Mouse (Mus musculus): ENCODE results near the gene Slc36a3. TPM values are rescaled to one million over a fixed set of nuclear protein-coding genes. Genes with fewer than 3 reads are reported as not detected.
A peak's percentile ranks its signal among the peaks of the same experiment; 100 is the strongest.
"Not testable (repeated sequence)": the region's sequence is repeated elsewhere in the genome, so short reads cannot be mapped to it uniquely, and the experiment has no call there.

Gene Slc36a3
- polyA plus RNA-seq, 1 experiment, result not detected

DNA sequence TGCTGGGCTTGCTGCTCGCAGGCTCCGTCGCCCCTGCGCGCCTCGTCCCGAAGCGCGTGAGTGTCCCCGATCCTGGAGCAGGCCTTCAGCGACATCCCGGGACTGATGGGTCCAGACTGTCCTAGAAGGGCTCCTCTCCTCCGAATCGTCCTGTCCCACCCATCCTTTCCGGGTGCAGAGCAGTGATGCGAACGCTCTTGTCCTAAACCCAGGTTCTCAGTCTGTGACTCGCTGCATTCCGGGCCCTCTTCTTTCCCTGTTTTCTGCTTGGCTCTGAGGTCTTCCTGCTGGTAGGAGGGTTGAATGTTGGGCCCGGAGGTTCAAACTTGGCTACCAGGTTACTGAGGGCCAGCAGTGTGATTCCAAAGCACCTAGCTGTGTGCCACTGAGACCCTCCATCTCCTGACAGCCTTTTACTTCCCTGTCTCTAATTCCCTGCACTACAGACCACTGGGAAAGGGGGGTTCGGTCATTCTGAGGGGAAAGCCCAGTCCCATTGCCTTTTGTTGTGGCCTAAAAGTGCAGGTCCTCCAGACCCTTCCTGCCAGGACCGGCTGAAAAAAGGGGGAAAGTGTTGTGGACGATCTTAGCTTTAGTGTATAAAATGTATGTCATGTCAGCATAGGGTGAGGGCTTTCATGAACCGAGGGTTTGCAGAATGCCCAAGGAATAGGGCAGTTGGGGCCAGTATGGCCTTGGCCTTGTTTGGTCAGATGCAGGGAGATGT, 53.2 kb downstream of the Slc36a3 start:
- Histone ChIP-seq H3K27me3 (ENCODE audit: control insufficient read depth, insufficient read depth, insufficient read length) (no peaks in the 10 kb centered on the region), H3ac (ENCODE audit: control insufficient read depth, insufficient read length) (no peak overlapping the region), H3K79me2 (ENCODE audit: control insufficient read depth, insufficient read depth) (no peaks in the 10 kb centered on the region), H3K4me2 (ENCODE audit: low read depth) (peak overlapping the region; percentile 72), H3K36me3 (ENCODE audit: control insufficient read depth, insufficient read depth) (no peaks in the 10 kb centered on the region), H3K4me3 (peak overlapping the region; percentile 22)
- no peak for TF ChIP-seq E2F4 (IDR thresholded peaks at IDR 0.05; ENCODE audit: insufficient read depth)
- TF ChIP-seq SRF (IDR thresholded peaks at IDR 0.05; ENCODE audit: control insufficient read depth, insufficient read length, low read depth), result no peak
- no peak for TF ChIP-seq MYOD1 (IDR thresholded peaks at IDR 0.05; ENCODE audit: control insufficient read depth in 1 of 3, insufficient read length in 2 of 3, low read depth in 2 of 3)
- no peak for TF ChIP-seq TCF3 (IDR thresholded peaks at IDR 0.05; ENCODE audit: insufficient read length, low read depth)
- TF ChIP-seq CEBPB (IDR thresholded peaks at IDR 0.05; ENCODE audit: insufficient read depth, poor library complexity, severe bottlenecking), result no peak
- TF ChIP-seq USF1 (IDR thresholded peaks at IDR 0.05; ENCODE audit: low read depth), result no peak
- no peak for TF ChIP-seq POLR2AphosphoS2 (IDR thresholded peaks at IDR 0.05; ENCODE audit: insufficient read length, low read depth)
- no peak for TF ChIP-seq MYOG (IDR thresholded peaks at IDR 0.05; ENCODE audit: control insufficient read depth in 1 of 3, insufficient read depth in 1 of 3, insufficient read length in 2 of 3, low read depth in 2 of 3)
- no peak for TF ChIP-seq POLR2A (IDR thresholded peaks at IDR 0.05; ENCODE audit: insufficient read length, low read depth)
- no peak for TF ChIP-seq REST (IDR thresholded peaks at IDR 0.05; ENCODE audit: insufficient read depth, insufficient read length)
- no peak for TF ChIP-seq MAX (IDR thresholded peaks at IDR 0.05; ENCODE audit: low read depth)
- TF ChIP-seq TCF12 (IDR thresholded peaks at IDR 0.05; ENCODE audit: insufficient read depth, poor library complexity, severe bottlenecking), result no peak

DNA sequence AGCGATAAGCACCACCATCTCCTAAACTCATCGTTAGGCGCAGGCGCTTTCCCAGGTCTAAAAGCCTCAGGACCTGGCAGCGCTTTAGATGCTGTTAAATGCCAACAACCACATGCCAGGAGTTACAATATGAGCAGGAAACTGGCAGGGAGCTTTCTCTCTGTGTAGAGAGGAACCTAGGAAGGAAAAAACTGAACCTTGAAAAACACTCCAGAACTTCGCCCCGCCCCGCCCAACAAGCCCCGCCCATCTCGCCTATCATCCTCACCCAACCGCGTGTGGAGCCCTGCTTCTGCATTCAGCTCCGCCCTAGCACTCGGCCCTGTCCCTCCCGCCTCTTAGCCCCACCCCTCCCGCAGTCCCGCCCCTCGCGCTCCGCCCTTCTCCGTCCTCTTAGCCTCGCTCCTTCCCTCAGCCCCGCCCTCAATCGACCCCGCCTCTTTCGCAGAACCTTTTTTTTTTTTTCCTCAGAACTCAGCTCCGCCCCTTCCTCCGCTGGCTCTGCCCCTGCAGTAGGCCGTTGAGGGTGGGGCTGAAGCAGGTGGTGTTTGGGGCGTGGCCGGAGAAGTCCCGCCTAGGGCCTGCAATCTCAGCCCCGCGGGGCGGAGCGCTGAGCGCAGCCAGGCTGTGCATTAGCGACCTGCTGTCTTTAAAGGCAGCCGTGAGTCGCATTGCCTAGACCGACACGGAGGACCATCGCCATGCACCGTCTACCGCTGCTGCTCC, 53.9 kb downstream of the Slc36a3 start, which contains the start of gene Gm2a:
Gene Gm2a (plus strand): TSS at position 653 of the 726 bp plus-strand sequence.
- H3K36me3 ChIP-seq (ENCODE audit: control insufficient read depth, insufficient read depth), result no peaks in the 10 kb centered on the region
- peak within 1 kb of the TSS; percentile 22 for H3K4me3 ChIP-seq
- peak within 1 kb of the TSS; percentile 89 for H3K4me2 ChIP-seq (ENCODE audit: low read depth)
- no peaks in the 10 kb centered on the region for H3K27me3 ChIP-seq (ENCODE audit: control insufficient read depth, insufficient read depth, insufficient read length)
- no peak within 1 kb of the TSS for H3ac ChIP-seq (ENCODE audit: control insufficient read depth, insufficient read length)
- TF ChIP-seq MYOG (IDR thresholded peaks at IDR 0.05; ENCODE audit: control insufficient read depth in 1 of 3, insufficient read depth in 1 of 3, insufficient read length in 2 of 3, low read depth in 2 of 3) (peak in 1 of 3 experiments; percentile 77), POLR2AphosphoS2 (IDR thresholded peaks at IDR 0.05; ENCODE audit: insufficient read length, low read depth) (peak; percentile 90), MYOD1 (IDR thresholded peaks at IDR 0.05; ENCODE audit: control insufficient read depth in 1 of 3, insufficient read length in 2 of 3, low read depth in 2 of 3) (peak in 2 of 3 experiments; percentile 65 to 70), POLR2A (IDR thresholded peaks at IDR 0.05; ENCODE audit: insufficient read length, low read depth) (peak; percentile 98), USF1 (IDR thresholded peaks at IDR 0.05; ENCODE audit: low read depth) (no peak), SRF (IDR thresholded peaks at IDR 0.05; ENCODE audit: control insufficient read depth, insufficient read length, low read depth) (peak; percentile 28)
- no peaks in the 10 kb centered on the region for H3K79me2 ChIP-seq (ENCODE audit: control insufficient read depth, insufficient read depth)

DNA sequence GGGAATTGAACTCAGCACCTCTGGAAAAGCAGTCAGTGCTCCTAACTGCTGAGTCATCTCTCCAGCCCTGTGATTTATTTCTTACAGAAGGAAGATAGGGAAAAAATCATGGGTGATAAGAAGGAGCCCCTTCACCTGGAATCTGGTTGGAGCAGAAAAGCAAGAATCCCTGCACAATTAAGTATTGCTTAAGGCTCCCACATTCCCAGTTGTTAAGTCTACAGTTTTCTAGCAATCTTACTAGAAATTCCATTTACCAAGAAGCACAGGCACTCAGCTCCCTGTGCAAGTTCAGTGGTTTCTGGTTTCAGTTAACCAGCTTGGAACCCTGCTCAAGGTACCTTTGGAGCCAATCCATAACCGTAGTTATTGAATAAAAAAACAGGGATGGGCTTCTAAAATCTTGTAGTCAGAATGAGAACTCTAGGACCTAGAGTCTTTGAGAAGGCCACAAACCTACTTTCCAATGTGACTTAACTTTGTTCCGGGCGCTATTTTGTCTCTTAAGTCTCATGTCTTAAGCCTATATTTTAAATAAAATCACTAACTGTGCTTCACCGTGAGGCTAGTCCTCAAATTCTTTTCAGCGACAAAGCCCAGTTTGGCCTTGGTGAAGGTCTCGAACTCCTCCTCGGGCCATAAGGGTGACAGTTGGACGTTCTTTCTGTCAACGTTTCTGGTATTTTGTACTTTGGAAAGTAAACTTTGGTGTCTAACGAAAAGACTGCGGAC, 54.6 kb downstream of the Slc36a3 start:
- no peaks in the 10 kb centered on the region for H3K79me2 ChIP-seq (ENCODE audit: control insufficient read depth, insufficient read depth)
- no peak overlapping the region for H3ac ChIP-seq (ENCODE audit: control insufficient read depth, insufficient read length)
- H3K36me3 ChIP-seq (ENCODE audit: control insufficient read depth, insufficient read depth), result no peaks in the 10 kb centered on the region
- H3K4me3 ChIP-seq, result peak overlapping the region; percentile 22
- H3K4me2 ChIP-seq (ENCODE audit: low read depth), result peak overlapping the region; percentile 89
- TF ChIP-seq USF1 (IDR thresholded peaks at IDR 0.05; ENCODE audit: low read depth), result no peak
- TF ChIP-seq MAX (IDR thresholded peaks at IDR 0.05; ENCODE audit: low read depth), result no peak
- no peak for TF ChIP-seq CEBPB (IDR thresholded peaks at IDR 0.05; ENCODE audit: insufficient read depth, poor library complexity, severe bottlenecking)
- no peak for TF ChIP-seq TCF12 (IDR thresholded peaks at IDR 0.05; ENCODE audit: insufficient read depth, poor library complexity, severe bottlenecking)
- TF ChIP-seq TCF3 (IDR thresholded peaks at IDR 0.05; ENCODE audit: insufficient read length, low read depth), result no peak
- no peaks in the 10 kb centered on the region for H3K27me3 ChIP-seq (ENCODE audit: control insufficient read depth, insufficient read depth, insufficient read length)

DNA sequence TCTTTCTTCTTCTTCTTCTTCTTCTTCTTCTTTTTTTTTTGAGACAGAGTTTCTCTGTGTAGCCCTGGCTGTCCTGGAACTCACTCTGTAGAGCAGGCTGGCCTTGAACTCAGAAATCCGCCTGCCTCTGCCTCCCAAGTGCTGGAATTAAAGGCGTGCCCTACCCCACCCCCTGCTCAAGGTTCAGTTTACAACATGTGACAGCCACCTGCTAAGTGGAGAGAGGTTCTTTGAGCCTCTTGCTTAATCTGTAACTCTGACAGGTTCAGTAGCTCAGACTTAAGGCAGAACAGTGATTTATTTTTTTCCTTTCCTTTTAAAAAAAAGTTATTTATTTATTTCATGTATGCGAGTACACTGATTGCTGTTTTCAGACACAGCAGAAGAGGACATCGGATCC, 55.2 kb downstream of the Slc36a3 start:
- peak overlapping the region; percentile 22 for H3K4me3 ChIP-seq
- H3K79me2 ChIP-seq (ENCODE audit: control insufficient read depth, insufficient read depth); H3K36me3 ChIP-seq (ENCODE audit: control insufficient read depth, insufficient read depth); H3K27me3 ChIP-seq (ENCODE audit: control insufficient read depth, insufficient read depth, insufficient read length); H3ac ChIP-seq (ENCODE audit: control insufficient read depth, insufficient read length): not testable (repeated sequence)
- H3K4me2 ChIP-seq (ENCODE audit: low read depth), result peak overlapping the region; percentile 89

DNA sequence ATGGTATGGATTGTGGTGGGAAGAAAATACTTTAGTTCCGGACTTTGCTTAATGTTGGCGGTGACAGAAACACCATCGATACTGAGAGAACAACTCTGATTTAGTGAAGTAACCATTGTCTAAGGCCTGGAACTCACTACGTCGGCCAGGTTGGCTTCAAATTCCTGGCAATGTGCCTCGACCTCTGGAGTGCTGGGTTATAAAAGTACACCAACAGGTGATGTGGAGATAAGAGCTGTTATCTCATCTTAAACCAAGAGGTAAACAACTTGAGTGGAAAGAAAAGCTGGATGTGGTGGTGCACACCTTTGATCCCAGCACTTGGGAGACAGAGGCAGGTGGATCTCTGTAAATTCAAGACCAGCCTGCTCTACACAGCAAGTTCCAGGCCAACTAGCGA, 58.4 kb downstream of the Slc36a3 start:
- no peak for TF ChIP-seq POLR2A (IDR thresholded peaks at IDR 0.05; ENCODE audit: insufficient read length, low read depth)
- no peaks in the 10 kb centered on the region for H3K79me2 ChIP-seq (ENCODE audit: control insufficient read depth, insufficient read depth)
- H3K4me3 ChIP-seq, result no peak overlapping the region
- no peak overlapping the region for H3ac ChIP-seq (ENCODE audit: control insufficient read depth, insufficient read length)
- H3K36me3 ChIP-seq (ENCODE audit: control insufficient read depth, insufficient read depth), result no peaks in the 10 kb centered on the region
- H3K4me2 ChIP-seq (ENCODE audit: low read depth), result no peak overlapping the region
- H3K27me3 ChIP-seq (ENCODE audit: control insufficient read depth, insufficient read depth, insufficient read length), result peaks cover 4% of the 10 kb centered on the region
